Mouse (Mus musculus) myocyte (in vitro differentiated cells): ENCODE measurements around the gene Spag6.

Experiments used
- CEBPB ChIP-seq: IDR thresholded peaks from 2 replicates; pipeline ENCODE4 v1.6.1; 2011; ENCODE audit warnings: mild to moderate bottlenecking, moderate library complexity; ENCODE audit not compliant: poor library complexity, insufficient read depth, severe bottlenecking
- E2F4 ChIP-seq: IDR thresholded peaks from one replicate; pipeline ENCODE4 v1.6.1; 2011; ENCODE audit warnings: mild to moderate bottlenecking, control low read depth, moderate library complexity; ENCODE audit not compliant: insufficient read depth
- MAX ChIP-seq: IDR thresholded peaks from one replicate; pipeline ENCODE4 v1.6.1; 2011; ENCODE audit warnings: low read depth, mild to moderate bottlenecking, control low read depth
- MYOD1 ChIP-seq, 3 experiments: IDR thresholded peaks; one replicate each; pipeline ENCODE4 v1.6.1; 2011; ENCODE audit warnings: control low read depth in 2 of 3, low read depth in 2 of 3, mild to moderate bottlenecking in 2 of 3, moderate library complexity in 1 of 3; ENCODE audit not compliant: insufficient read length in 2 of 3, control insufficient read depth in 1 of 3
- MYOG ChIP-seq, 3 experiments: IDR thresholded peaks; one replicate each; pipeline ENCODE4 v1.6.1; 2011; ENCODE audit warnings: control low read depth in 2 of 3, low read depth in 2 of 3, mild to moderate bottlenecking in 2 of 3; ENCODE audit not compliant: insufficient read length in 2 of 3, control insufficient read depth in 1 of 3, insufficient read depth in 1 of 3
- POLR2A ChIP-seq: IDR thresholded peaks from one replicate; pipeline ENCODE4 v1.6.1; 2011; ENCODE audit warnings: low read depth, mild to moderate bottlenecking, control low read depth, moderate library complexity; ENCODE audit not compliant: insufficient read length
- POLR2AphosphoS2 ChIP-seq: IDR thresholded peaks from one replicate; pipeline ENCODE4 v1.6.1; 2011; ENCODE audit warnings: low read depth, control low read depth; ENCODE audit not compliant: insufficient read length
- SRF ChIP-seq: IDR thresholded peaks from one replicate; pipeline ENCODE4 v1.6.1; 2011; ENCODE audit warnings: low read depth; ENCODE audit not compliant: control insufficient read depth, insufficient read length
- TCF12 ChIP-seq: IDR thresholded peaks from one replicate; pipeline ENCODE4 v1.6.1; 2011; ENCODE audit warnings: mild to moderate bottlenecking, control low read depth; ENCODE audit not compliant: poor library complexity, insufficient read depth, severe bottlenecking
- TCF3 ChIP-seq: IDR thresholded peaks from one replicate; pipeline ENCODE4 v1.6.1; 2011; ENCODE audit warnings: low read depth, control low read depth; ENCODE audit not compliant: insufficient read length
- USF1 ChIP-seq: IDR thresholded peaks from one replicate; pipeline ENCODE4 v1.6.1; 2011; ENCODE audit warnings: low read depth, mild to moderate bottlenecking, control low read depth, moderate library complexity

- no peak for TF ChIP-seq POLR2A
- no peak for TF ChIP-seq TCF12
- TF ChIP-seq E2F4, result no peak
- no peak for TF ChIP-seq CEBPB
- TF ChIP-seq MAX, result no peak
- no peak for TF ChIP-seq TCF3
- TF ChIP-seq USF1, result no peak
- no peak for TF ChIP-seq MYOG (IDR thresholded peaks at IDR 0.05; ENCODE audit: control insufficient read depth in 1 of 3, insufficient read depth in 1 of 3, insufficient read length in 2 of 3, low read depth in 2 of 3)
- TF ChIP-seq POLR2AphosphoS2, result no peak
- no peak for TF ChIP-seq MYOD1 (IDR thresholded peaks at IDR 0.05; ENCODE audit: control insufficient read depth in 1 of 3, insufficient read length in 2 of 3, low read depth in 2 of 3)
- TF ChIP-seq SRF, result no peak
Measured at GRCm38 (mm10) chr2:18664003-18664402, 29.8 kb upstream of the Spag6 start.
